Mouse (Mus musculus): Measurements from ENCODE around the gene Gm6034. TPM values are rescaled to one million over a fixed set of nuclear protein-coding genes. Genes with fewer than 3 reads are reported as not detected.
"Not testable (repeated sequence)": the region's sequence is repeated elsewhere in the genome, so short reads cannot be mapped to it uniquely, and the experiment has no call there.

The Gm6034 gene
- total RNA-seq, 2 experiments from 2014 or later = 0.15 TPM; not detected in 1

DNA sequence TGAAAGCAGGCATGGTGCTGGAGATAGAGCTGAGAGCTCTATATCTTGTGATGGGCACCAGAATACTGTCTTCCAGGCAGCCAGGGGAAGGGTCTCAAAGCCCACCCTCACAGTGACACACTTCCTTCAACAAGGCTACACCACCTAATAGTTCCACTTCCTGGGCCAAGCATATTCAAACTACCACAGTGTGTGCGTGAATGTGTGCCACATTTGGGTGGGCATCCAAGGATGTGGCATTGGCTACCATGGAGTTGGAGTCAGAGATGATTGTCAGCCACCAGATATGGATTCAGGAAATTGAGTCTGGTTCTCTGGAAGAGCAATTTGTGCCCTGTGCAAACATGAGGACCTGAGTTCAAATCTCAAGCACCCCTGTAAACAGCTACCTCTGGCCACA lies 21.5 kb upstream of the Gm6034 start:
- DNase-seq = no peak
- intact Hi-C loops (cut with DNase I) = no loop called here

DNA sequence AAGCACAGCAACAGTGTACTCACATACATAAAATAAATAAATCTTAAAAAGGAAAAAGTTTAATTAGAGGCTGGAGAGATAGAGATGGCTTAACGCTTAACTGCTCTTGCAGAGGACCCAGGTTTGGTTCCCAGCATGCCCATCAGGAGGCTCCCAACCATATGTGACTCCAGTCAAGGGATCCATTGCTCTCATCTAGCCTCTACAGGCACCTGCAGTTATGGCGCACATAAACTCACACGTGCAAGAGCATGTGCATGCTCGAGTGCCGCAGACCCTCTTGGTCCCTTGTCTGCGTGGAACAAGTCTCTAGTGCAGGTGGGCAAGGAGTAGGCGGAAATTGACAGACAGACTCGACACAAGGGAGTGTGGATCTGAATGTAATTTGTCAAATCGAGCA lies 20.7 kb upstream of the Gm6034 start:
- intact Hi-C loops (cut with DNase I) = no loop called here
- no peak for DNase-seq

DNA sequence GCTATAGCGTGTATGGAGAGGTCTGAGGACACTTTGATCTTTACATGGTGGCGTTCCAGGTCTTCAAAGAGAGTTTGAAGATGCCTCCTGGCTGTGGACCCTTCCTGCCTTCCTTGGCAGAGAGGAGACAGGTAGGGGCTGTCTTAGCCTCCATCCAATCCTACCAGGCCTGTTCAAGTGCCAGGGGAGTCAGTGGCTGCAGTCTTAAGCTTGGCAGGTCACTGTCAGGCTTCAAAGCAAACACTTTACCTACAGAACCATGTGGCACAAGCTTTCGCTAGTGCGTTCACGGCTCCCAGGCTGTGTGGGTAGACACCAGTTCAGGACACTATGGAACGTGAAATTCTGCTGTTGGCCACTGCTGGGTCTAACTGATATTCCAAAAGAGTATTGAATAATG lies 19.8 kb upstream of the Gm6034 start:
- DNase-seq = no peak

GRCm38 (mm10) chr17:36023710-36024654 lies 18.8 kb upstream of the Gm6034 start:
- peak; percentile 37 to 41 for DNase-seq
- intact Hi-C loops (cut with DNase I) = no loop called here

More for the DNA sequence above, 19.8 kb upstream of the Gm6034 start:
- intact Hi-C loops (cut with DNase I) = no loop called here

GRCm38 (mm10) chr17:36025197-36025596 lies 17.6 kb upstream of the Gm6034 start:
- DNase-seq = no peak
- intact Hi-C loops (cut with DNase I) = no loop called here

- intact Hi-C loops (cut with DNase I) = no loop called here
- DNase-seq = no peak
These were observed 16.9 kb upstream of the Gm6034 start for GRCm38 (mm10) chr17:36025901-36026300.

DNA sequence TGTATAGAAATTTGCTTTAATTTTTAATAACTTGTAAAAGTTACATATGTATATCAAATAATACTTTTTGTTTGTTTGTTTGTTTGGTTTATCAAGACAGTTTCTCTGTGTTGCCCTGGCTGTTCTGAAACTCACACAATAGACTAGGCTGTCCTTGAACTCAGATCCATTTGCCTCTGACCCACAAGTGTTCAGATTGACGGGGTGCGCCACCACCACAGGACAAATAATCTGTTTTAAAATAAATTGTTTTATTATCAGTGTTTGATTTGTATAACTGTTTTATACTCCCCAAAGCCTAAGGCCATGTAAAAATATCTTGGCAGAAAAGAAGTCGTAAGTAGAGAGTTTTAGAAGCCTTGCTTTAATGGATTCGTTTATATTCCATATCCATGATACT lies 15.1 kb upstream of the Gm6034 start:
- intact Hi-C loops (cut with DNase I) = no loop called here
- no peak for DNase-seq

DNA sequence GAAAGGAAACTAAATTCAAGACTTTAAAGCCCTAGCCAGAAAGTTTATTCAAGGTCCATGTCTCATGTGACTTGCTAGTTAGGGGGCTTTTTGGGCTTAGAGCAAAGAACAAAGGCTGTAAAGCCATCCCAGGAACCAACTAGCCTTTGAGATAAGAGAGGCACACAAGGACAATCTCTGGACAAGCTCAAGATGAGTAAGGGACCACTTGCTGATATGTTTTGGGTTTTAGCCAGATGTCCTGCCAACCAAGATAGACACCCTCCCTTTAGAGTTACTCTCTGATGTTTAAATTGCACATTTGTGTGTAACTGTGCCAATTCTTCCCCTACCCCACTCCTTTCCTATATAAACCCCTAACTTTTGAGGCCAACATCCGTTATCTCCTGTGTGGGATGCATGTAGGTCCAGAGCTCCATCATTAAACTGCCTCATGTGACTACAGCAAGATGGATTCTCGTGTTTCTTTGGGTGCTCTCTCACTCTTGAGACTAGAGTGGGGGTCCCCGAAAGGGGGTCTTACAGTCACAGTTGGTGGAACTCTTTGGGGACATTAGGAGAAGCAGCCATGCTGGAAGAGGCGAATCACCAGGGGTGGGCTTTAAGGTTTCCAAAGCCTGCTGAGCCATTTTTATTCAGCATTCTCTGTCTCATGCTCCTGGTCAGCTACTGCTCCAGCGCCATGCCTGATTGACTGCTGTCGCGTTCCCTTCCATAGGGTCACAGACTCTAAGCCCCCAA lies 13.7 kb upstream of the Gm6034 start:
- intact Hi-C loops (cut with DNase I) = no loop called here

DNA sequence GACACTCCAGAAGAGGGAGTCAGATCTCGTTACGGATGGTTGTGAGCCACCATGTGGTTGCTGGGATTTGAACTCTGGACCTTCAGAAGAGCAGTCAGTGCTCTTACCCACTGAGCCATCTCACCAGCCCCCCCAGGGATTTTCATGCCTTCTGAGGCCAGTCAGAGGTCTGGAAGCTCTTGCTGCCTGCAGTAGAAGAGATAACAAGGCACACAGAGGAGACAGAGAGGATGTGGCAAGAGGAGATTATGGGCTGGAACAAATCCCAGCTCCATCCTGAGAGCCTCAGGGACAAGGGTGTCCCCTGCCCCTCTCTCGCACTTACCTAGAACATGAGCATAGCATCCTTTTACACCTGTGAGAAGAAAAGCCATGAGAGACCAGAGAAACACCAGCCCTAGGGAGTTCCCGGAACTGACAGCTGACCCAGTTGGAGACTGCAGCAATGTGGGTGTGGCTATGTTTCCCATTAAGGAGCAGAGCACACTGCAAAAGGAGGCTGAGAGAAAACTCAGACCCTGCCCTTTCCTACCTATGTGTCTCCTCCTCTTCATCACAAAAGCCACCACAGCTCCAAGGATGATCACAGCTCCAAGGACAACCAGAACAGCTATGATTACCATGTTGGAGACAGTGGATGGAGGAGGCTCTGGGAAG lies 12.6 kb upstream of the Gm6034 start:
- intact Hi-C loops (cut with DNase I) = not testable (repeated sequence)
- DNase-seq = peak in 1 of 2 experiments; percentile 31

More for the DNA sequence above, 13.7 kb upstream of the Gm6034 start:
- no peak for DNase-seq

DNA sequence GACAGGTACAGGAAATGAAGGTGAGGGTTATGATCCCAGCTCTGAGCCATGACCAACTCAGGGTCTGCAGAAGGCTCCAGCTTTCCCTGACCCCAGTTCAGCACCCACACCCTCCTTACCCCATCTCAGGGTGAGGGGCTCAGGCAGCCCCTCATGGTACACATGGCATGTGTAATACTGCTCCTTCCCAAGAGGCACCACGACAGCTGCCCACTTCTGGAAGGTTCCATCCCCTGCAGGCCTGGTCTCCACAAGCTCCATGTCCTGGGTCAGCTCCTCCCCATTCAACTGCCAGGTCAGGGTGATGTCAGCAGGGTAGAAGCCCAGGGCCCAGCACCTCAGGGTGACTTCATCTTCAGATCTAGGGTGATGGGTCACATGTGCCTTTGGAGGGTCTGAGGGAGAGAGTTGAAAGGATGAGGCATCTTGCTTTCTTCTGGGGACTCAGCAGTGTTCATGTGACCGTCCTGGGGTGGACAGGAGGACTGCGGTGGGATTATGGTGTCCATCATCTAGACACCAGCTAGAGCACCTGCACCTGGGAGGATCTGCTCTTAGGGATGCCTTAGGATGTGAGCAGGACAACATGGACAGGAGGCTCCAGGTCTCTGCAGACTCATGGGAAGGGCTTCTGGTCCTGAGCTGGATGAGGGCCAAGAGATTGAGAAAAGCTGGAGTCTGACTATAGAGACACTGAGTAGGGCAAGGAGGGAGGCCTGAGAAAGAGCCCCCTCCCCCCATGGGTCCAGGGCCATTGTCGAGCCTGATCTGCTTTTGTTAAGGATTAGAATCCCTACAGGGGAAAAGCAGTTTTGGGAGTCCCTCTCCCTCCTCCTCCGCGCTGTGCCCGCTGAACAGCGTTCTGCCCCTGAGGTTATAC lies 11.8 kb upstream of the Gm6034 start:
- intact Hi-C loops (cut with DNase I) = not testable (repeated sequence)
- peak in 1 of 2 experiments; percentile 23 for DNase-seq

DNA sequence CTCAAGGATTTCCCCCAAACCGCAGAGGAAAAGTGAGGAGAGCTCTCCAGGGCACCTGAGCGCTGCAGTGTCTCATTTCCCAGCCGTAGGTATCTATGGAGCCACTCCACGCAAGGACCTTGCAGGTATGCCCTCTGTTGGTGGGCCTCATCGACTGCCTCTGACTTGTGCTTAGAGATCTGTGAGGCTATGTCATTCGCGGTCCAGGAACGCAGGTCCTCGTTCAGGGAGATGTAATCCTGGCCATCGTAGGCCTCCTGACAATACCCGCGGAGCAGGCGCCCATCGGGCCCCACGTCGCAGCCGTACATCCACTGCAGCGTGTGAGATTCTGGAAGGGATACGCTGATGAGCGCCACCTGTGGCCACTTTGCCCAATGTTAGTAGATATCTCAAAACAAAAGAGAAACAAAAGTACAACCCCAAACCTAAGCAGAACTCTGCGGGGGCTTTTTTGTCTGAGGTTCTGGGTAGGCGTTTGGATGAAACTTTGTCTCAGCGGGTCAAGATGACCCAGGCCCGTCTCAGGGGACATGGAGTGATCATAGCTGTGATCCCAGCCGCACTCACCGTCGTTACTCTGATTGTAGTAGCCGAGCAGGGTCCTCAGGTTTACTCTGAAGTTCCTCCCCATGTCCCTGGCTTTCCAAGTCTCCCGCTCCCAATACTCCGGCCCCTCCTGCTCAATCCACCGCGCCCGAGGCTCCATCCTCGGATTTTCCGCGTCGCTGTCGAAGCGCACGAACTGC lies 11.0 kb upstream of the Gm6034 start:
- intact Hi-C loops (cut with DNase I) = not testable (repeated sequence)
- DNase-seq = peak; percentile 58 to 62

GRCm38 (mm10) chr17:36032351-36032875 lies 10.3 kb upstream of the Gm6034 start, which contains the start of gene H2-T23:
Gene H2-T23 (minus strand): TSS chr17:36032855.
- peak; percentile 62 to 67 for DNase-seq
- intact Hi-C loops (cut with DNase I) = not testable (repeated sequence)

GRCm38 (mm10) chr17:36034524-36034923 lies 8.2 kb upstream of the Gm6034 start:
- DNase-seq; intact Hi-C loops (cut with DNase I): not testable (repeated sequence)

- intact Hi-C loops (cut with DNase I) = loop anchor here (1.0 kb wide), 1 partner anchor 38 kb away; no protein-coding TSS in a partner anchor
These were observed 7.6 kb upstream of the Gm6034 start for GRCm38 (mm10) chr17:36035010-36035638.

GRCm38 (mm10) chr17:36036126-36036525 lies 6.6 kb upstream of the Gm6034 start:
- DNase-seq; intact Hi-C loops (cut with DNase I): not testable (repeated sequence)

More at GRCm38 (mm10) chr17:36035010-36035638, 7.6 kb upstream of the Gm6034 start:
- DNase-seq = peak; percentile 71 to 76

- intact Hi-C loops (cut with DNase I); DNase-seq: not testable (repeated sequence)
These were observed 2.2 kb upstream of the Gm6034 start for GRCm38 (mm10) chr17:36040604-36041003.

- intact Hi-C loops (cut with DNase I) = not testable (repeated sequence)
- DNase-seq = peak; percentile 27 to 42
These were observed 706 bp upstream of the Gm6034 start for GRCm38 (mm10) chr17:36042055-36042454.

DNA sequence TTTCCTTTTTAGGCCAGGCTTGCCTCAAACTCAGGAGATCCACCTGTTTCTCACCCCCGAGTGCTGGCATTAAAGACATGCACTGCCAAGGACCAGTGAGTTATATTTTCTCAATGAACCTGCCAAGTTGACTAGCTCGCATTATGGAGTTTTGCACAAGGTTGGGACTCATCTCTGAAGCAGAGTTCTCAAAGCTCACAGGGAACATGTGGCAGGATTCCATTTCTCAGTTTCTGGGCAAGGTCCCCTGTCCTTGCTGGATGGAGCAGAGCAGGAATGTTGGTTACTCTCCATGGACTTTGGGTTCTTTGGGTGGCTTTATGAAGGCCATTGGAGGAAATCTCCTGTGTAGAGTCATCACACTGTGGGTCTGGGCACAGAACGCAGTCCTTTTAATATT lies 525 bp downstream of the Gm6034 start:
- no peak for DNase-seq
- intact Hi-C loops (cut with DNase I) = no loop called here

Data from heart, postnatal 10 days (tissue).